Mouse (Mus musculus): ENCODE results near the gene Dse.

Gene Dse

GRCm38 (mm10) chr10:34198061-34198460 lies 9.5 kb downstream of the Dse start:
- peak in 1 of 2 experiments; percentile 26 for DNase-seq

DNA sequence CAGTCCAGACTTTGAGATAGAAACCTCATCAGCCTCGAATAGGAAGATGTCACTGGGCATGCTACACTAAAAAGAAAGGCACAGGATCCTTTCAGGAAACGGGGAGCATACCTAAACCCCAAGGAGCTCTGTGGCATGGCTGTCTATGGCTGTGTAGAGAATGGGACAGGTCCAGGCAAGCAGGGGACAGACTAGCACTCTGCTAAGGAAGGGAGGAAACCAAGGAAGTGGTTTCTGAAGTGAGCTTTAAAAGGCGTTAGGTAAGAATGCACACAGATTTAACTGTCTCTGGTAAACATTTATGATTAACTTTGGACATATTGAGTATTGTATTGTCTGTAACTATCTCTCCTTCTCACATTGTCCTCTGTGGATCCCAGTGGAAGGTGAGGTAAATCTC lies 10.2 kb downstream of the Dse start:
- DNase-seq, result no peak

- DNase-seq, result no peak
Observed at GRCm38 (mm10) chr10:34194957-34195356, 12.6 kb downstream of the Dse start.

DNA sequence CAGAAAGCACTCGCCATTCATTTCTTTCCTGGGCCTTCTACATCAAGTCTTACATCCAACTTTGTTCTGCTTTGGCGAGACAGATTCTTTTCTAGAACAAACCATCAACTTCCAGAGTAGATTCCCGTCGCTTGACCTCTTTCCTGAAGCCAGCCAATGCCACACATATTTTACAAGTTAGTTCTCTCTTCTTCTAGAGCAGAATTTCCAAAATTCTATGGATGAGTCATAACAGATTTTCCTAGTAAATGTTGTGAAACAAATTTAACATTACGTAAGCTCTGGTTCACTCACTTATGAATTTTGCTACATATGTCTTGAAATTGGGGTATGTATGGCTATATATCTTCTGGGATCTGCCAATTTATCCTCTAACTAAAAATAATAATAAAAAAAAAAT lies 13.0 kb downstream of the Dse start:
- no peak for DNase-seq

- no peak for DNase-seq
Observed at GRCm38 (mm10) chr10:34186571-34187260, 20.8 kb downstream of the Dse start.

DNA sequence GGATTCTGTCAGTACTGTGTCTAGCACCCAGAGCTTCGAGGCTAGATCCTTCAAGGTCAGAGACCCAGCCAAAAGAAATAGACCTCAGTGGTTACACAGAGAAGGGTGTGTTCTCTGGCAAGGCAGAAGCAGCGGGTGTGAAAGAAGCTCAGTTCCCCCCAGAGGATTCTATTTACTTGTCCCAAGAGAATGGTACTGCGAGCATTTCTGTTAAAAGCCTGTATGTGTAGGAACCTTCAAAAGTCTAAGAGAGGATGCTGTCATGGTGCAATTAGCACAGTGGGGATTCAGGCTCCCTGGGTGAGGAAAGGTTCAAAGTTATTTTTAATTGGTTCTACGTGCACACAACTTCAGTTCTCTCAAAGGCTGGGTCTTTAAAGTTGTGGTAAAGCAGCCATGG lies 22.0 kb downstream of the Dse start:
- DNase-seq, result no peak

- no peak for DNase-seq
Observed at GRCm38 (mm10) chr10:34184956-34185355, 22.6 kb downstream of the Dse start.

- peak in 1 of 2 experiments; percentile 39 for DNase-seq
Observed at GRCm38 (mm10) chr10:34183731-34184130, 23.8 kb downstream of the Dse start.

DNA sequence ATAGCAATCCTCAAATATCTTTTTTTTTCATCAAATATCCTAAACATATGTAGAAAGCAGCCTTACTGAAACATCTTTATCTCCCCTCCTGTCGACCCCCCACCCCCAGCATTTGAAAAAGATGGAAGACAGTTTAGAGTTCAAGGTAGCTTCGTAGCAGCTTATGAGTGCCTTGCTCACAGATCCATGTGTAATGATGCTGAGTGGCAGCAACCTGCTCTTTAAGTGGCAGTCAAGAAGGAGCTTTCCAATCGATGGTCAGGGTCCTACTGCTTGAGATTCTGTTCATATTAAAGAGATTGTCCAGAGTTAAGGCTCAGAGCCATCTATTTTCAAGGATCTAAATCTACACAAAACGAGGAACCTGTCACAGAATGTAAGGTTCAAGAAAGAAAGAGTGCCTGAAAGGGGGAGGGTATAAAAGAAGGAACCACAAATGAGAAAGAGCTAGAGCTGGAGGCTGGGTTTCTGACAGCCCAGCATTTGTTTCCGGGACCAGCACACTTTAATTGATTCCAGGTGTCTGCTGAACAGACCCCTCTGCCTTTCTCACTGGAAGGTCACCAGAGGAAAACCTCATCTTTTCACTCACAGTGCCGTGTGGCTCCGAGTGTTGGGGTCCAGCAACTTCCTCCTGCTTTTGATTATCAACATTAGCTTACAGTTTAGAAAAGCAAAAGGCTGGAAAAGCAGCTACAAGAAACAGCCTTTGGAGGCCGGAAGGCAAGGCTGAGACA lies 31.5 kb downstream of the Dse start:
- DNase-seq, result no peak

DNA sequence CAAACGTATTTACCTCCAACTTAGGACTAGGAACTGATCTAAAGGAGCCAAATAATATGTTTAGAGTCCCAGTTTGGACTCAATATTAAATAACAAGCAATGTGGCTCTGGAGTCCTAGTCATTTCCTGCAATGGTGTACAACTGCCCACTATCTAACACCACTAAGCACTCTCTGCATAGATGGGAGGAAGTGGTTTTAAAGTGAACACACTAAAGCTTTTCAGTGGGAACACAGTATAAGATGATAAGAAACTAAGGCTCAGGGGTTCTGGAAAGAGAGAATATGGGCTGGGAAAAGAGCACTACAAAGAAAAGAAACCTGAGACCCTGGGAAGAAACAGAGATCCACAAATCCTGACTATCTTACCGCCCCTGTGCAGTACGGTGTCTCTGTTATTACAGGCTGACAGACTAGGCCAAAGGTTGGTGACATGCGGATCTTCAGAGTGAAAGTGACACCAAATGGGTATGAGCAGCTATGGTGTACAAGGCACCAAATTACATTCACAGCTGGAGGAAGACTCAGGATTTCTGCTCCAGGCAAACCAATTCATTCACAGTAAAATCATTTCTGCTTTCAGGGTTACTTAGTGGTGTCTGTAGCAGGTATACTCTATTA lies 34.7 kb downstream of the Dse start:
- DNase-seq, result no peak

DNA sequence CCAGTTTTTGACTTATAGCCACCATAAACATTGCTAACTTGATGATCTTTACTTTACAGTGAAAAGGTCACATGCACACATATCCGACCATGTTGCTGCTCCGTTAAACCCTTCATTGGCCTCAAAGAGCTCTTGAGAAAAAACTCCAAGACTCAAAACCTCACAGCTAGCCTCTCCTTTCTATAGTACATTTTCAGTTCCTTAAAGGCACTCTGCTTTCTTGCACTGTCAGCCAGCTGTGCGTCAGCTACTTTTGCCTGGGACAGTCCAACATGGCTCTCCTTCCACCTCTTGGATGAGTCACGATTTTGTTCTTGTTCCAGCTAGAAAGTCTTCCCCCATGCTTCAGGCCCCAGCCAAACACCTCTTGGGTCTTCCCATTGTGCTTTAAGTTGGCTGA lies 35.9 kb downstream of the Dse start:
- DNase-seq, result peak in 1 of 2 experiments; percentile 25

DNA sequence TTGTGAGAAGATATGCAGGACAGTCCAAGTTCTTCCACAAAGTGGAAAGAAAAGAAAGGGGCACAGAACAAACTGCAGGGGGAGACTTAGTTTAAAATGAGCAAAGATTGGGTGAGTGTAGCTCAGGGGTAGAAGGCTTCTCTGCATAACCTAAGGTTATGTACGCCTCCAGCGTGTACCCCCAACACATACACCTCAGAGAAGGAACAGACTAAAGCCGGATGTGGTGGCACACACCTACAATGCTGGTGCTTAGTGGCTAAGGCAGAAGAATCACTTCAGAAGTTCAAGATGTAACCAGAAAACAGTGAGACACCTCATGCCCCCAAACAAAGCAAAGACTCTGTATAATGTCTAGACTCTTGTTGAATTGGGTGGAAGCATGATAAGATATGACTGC lies 36.3 kb downstream of the Dse start:
- no peak for DNase-seq

GRCm38 (mm10) chr10:34166971-34167370 lies 40.5 kb downstream of the Dse start:
- DNase-seq, result no peak

DNA sequence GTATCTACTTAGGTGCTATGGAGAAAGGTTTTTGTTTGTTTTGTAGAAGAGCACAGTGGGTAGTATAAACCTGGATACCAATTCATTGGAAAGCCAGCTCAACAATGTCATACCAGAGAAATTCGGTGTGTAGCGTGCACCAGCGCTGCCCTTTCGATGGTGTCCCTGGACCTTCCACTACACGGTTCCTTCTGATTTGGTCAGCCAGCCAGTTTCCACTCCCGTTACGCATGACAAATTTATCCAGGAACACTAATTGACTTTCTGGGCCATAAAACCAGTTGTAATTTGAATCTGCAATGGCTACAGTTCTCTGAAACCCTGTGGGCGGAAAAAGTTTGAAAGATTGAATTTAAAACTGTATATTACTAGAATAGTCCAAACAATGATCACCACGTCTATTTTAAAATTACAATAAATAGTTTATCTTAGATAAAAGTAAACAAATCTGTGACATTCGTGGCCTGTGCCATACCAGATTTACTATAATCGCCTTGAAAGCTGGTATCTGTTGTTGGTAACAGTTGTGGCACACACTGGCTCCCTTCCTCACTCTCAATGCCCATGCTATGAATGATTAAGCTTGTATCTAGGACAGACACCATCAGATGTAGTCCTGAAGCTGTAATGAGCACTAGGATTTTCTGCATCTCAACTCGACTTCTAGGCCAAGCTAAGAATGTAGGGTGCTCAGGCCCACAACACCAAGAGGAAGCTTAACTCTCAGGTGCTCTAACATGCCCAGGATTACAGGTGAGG lies 51.5 kb downstream of the Dse start:
- DNase-seq, result no peak

- no peak for DNase-seq
Observed at GRCm38 (mm10) chr10:34151827-34152226, 55.7 kb downstream of the Dse start.

GRCm38 (mm10) chr10:34150454-34150853 lies 57.1 kb downstream of the Dse start:
- DNase-seq, result no peak

DNA sequence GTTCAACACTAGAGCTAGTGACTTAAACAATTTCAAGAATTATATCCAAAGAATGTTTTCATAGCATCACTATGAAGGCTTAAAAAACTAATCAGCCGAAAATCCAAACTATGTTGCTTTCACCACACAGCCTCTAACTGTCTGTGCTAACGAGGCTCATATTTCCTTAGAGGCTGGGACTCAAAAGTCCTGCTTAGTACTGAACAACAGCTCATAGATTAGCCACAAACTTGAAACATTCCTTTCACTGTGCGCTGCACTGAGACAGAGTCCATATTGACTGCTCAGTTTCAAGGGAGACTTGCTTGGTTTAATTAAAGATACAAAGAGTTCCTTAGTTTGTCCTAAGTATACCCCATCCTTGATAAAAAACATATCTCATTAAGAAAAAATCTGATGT lies 57.7 kb downstream of the Dse start:
- DNase-seq, result no peak

GRCm38 (mm10) chr10:34141693-34142092 lies 65.8 kb downstream of the Dse start:
- no peak for DNase-seq

DNA sequence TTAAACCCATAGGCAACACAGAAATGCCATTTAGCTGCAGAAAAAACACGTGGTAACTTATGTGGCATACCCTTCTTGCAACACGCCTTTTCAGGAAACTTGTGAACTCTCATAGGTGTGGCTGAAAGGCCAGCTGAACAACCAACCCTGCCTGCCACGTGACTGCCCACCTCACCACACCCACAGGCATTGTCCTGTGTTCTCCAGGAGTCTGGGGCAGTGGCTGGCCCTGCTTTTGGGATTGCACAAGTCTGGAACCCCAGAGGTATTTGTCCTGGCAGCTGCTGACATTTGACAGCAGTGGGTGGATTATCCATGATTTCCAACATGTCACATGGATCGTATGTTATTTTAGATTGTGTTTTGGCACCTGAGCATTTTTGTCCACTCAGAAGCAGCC lies 67.7 kb downstream of the Dse start:
- peak in 1 of 2 experiments; percentile 31 for DNase-seq

GRCm38 (mm10) chr10:34138027-34138426 lies 69.5 kb downstream of the Dse start:
- DNase-seq, result no peak

GRCm38 (mm10) chr10:34136432-34136831 lies 71.1 kb downstream of the Dse start:
- no peak for DNase-seq

GRCm38 (mm10) chr10:34131356-34131755 lies 76.2 kb downstream of the Dse start:
- DNase-seq, result no peak

GRCm38 (mm10) chr10:34128391-34128790 lies 79.1 kb downstream of the Dse start:
- DNase-seq, result peak; percentile 31 to 40
